Mouse (Mus musculus) kidney, embryonic 16.5 days (tissue): ENCODE measurements around the gene Ptpn5. TPM values are rescaled to one million over a fixed set of nuclear protein-coding genes. Genes with fewer than 3 reads are reported as not detected.

Source experiments
- ATAC-seq: fragments of 200-750 bp; cut with Nextera tagmentation; 2 replicates; pipeline ENCODE4 v1.8.0; 2017; ENCODE audit warnings: moderate TSS enrichment; ENCODE audit not compliant: low FRiP score, low TSS enrichment
- H3K27ac ChIP-seq: fragments of 300-500 bp; sonication (generic); 2 replicates; pipeline ENCODE4 v1.5.1; 2014; ENCODE audit warnings: low read length
- H3K27me3 ChIP-seq: fragments of 300-500 bp; sonication (generic); 2 replicates; pipeline ENCODE4 v1.6.1; 2014; ENCODE audit warnings: low read length, control low read depth, mixed read lengths; ENCODE audit not compliant: insufficient read depth
- H3K36me3 ChIP-seq: fragments of 300-500 bp; sonication (generic); 2 replicates; pipeline ENCODE4 v1.6.1; 2014; ENCODE audit warnings: low read length, control low read depth, mixed read lengths; ENCODE audit not compliant: insufficient read depth
- H3K4me1 ChIP-seq: fragments of 300-500 bp; sonication (generic); 2 replicates; pipeline ENCODE4 v1.6.1; 2014; ENCODE audit warnings: low read length, control low read depth, mixed read lengths; ENCODE audit not compliant: insufficient read depth
- H3K4me2 ChIP-seq: fragments of 300-500 bp; sonication (generic); replicated peaks from 2 replicates; pipeline ENCODE4 v1.6.1; 2014; ENCODE audit warnings: low read depth, low read length
- H3K4me3 ChIP-seq: fragments of 300-500 bp; sonication (generic); 2 replicates; pipeline ENCODE4 v1.5.1; 2014; ENCODE audit warnings: mild to moderate bottlenecking, low read length
- H3K9ac ChIP-seq: fragments of 300-500 bp; sonication (generic); replicated peaks from 2 replicates; pipeline ENCODE4 v1.6.1; 2014; ENCODE audit warnings: low read length
- H3K9me3 ChIP-seq: fragments of 300-500 bp; sonication (generic); 2 replicates; pipeline ENCODE4 v1.6.1; 2016; ENCODE audit warnings: low read length, control low read depth
- WGBS: fragments of 180-500 bp; shearing (Covaris S2); extraction: QIAGEN DNeasy Blood & Tissue Kit; methylation state at CpG from one replicate; pipeline ENCODE4 v1.1.7; 2014; 5-methylcytosine and 5-hydroxymethylcytosine counted together
- polyA plus RNA-seq: library from polyadenylated mRNA; unstranded; fragments of >200 nt; fragmentation: Nextera tagmentation; extraction: Ambion mirVana; gene quantifications from 2 replicates; pipeline ENCODE4 v1.2.1, GENCODE M21; 2015

Gene Ptpn5
- 0.89 and 0.90 TPM in 2 replicates for polyA plus RNA-seq

DNA sequence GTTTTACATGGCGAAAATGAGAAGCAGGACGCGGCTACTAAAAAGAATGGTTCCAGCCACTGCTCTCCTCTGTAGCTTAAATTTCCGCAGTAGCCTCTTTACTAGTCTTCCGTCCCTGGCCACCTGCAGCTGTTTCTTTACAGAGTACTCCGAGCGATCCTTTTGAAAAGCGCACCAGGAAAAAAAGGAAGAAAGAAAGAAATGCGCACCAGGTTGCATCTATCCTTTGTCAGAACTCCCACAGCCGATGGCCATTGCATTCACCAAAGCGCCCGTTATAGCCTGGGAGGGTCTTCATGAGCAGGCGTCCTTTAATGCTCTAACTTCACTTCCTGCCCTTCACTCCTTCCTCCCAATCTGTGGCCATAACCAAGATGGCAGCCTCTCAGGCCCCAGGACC lies at the start of gene Ptpn5:
Ptpn5 (minus strand) TSS at position 354 of the 400 bp plus-strand sequence.
- Histone ChIP-seq H3K36me3 (no peaks in the 10 kb centered on the region), H3K9me3 (no peaks in the 10 kb centered on the region), H3K4me2 (peak within 1 kb of the TSS; percentile 99), H3K4me3 (peak within 1 kb of the TSS; percentile 63), H3K27ac (no peak within 1 kb of the TSS), H3K4me1 (peaks cover 12% of the 10 kb centered on the region; the same call in 1 of the 2 replicates), H3K27me3 (peaks cover 53% of the 10 kb centered on the region), H3K9ac (peak within 1 kb of the TSS; percentile 50; the same call in 1 of the 2 replicates)
- ATAC-seq = no peak
- 5% methylated on average over 13 of the region's 13 CpGs for WGBS

DNA sequence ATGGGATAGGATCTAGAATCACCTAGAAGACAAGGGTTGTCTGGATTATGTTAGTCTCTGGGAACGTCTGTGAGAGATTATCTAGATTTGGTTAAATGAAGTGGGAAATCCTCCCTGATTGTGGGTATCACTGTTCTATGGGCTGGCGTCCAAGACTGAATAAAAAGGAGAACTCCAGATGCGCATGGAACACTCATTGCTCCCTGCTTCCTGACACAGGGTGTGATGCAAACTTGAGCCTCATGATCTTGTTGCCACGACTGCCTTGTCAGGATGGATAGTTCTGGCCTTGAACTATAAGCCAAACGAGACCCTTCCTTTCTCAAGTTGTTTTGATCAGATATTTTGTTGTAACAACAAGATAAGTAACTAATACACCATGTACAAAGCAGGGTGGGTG lies 37.3 kb upstream of the Ptpn5 start:
- ATAC-seq = no peak
- H3K9ac ChIP-seq = no peak overlapping the region
- H3K4me3 ChIP-seq = no peak overlapping the region
- no peaks in the 10 kb centered on the region for H3K4me1 ChIP-seq
- no peaks in the 10 kb centered on the region for H3K9me3 ChIP-seq
- no peak overlapping the region for H3K4me2 ChIP-seq
- no peak overlapping the region for H3K27ac ChIP-seq
- WGBS = 77% methylated on average over 5 of the region's 5 CpGs
- H3K36me3 ChIP-seq = no peaks in the 10 kb centered on the region
- H3K27me3 ChIP-seq = no peaks in the 10 kb centered on the region

DNA sequence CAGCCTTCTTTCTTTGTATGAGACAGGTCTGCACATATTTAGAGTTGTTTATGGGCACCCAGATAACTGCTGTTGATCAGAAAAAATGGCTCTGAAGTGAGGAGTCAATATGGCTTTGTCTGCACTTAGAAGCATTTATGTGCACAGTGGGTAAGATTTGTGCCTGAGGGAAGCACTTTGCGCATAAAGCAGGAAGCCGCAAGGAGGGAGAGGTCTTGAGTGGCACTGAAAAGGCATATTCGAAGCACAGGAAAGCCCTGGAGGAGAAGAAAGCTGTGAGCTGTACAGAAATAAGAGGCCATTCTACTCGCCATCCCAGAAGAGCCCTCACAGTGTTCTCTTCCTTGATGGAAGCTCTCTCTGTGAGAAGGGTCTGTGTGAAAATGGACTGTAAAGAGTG lies 31.5 kb upstream of the Ptpn5 start:
- 73% methylated on average over 4 of the region's 4 CpGs for WGBS
- Histone ChIP-seq H3K36me3 (no peaks in the 10 kb centered on the region), H3K27ac (no peak overlapping the region), H3K4me1 (no peaks in the 10 kb centered on the region), H3K4me3 (no peak overlapping the region), H3K27me3 (no peaks in the 10 kb centered on the region), H3K4me2 (no peak overlapping the region), H3K9me3 (no peaks in the 10 kb centered on the region), H3K9ac (no peak overlapping the region)
- no peak for ATAC-seq

DNA sequence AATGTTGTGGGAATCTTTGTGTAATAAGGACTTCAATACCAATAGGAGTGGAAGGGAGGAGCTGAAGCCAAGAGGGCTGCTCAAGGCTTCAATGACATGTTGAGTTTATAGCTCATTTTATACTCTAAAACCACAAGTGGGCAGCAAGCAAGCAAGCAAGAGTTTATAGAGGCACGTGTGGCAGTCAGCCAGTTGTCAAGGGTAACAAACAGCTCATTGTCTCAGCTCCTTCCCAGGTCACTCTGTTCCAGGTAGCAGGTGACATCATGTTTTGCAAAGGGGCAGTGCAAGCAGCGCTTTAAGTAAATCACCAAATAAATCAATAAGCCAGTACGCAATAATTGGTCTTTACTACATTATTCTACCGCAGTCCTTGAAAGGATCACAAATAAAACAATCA lies 29.7 kb upstream of the Ptpn5 start:
- Histone ChIP-seq H3K9ac (no peak overlapping the region), H3K36me3 (no peaks in the 10 kb centered on the region), H3K9me3 (no peaks in the 10 kb centered on the region), H3K27me3 (no peaks in the 10 kb centered on the region), H3K27ac (no peak overlapping the region), H3K4me1 (no peaks in the 10 kb centered on the region), H3K4me3 (no peak overlapping the region), H3K4me2 (no peak overlapping the region)
- 77% methylated on average over 4 of the region's 4 CpGs for WGBS
- no peak for ATAC-seq

DNA sequence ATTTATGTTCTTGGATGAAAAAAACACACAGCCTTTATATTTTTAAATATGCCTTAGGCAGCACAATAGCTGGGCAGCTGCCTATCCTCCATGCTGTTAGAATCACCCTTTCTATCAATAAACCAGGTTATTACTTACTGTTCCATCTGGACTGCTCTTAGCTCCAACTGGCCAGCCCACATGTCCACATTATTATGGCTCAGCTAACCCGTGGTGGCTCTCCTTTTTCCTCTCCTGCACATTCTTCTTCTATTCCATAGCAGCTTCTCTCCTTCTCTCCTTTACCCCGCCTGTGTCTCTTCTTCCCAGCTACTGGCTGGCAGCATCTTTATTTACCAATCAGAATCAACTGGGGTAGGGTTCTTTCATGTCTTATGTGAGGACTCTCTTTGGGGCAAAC lies 25.0 kb upstream of the Ptpn5 start:
- Histone ChIP-seq H3K27me3 (no peaks in the 10 kb centered on the region), H3K27ac (no peak overlapping the region), H3K4me2 (no peak overlapping the region), H3K9me3 (no peaks in the 10 kb centered on the region; the same call in 1 of the 2 replicates), H3K9ac (no peak overlapping the region), H3K36me3 (no peaks in the 10 kb centered on the region), H3K4me1 (no peaks in the 10 kb centered on the region), H3K4me3 (no peak overlapping the region)
- ATAC-seq = no peak
- 61% methylated on average over 2 of the region's 2 CpGs for WGBS

DNA sequence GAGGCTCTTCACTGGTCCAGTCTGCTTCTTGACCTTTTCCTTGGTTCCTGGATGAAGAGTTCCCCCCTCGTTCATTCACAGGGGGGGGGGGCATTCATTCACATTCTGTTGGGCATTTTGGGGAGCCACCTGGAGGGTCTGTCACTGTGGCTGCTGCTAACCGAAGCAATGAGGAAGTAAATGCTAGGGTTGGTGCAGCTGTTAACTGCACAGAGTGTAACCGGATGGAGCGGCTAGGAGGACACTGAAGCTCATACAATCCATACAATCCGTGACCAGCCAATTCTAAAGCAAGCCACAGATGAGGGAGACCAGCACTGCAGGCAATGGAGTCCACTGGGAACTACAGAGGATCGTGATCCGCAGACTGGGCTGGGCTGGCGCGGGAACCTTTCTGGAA lies 24.3 kb upstream of the Ptpn5 start:
- Histone ChIP-seq H3K4me2 (no peak overlapping the region), H3K9me3 (no peaks in the 10 kb centered on the region; the same call in 1 of the 2 replicates), H3K4me3 (no peak overlapping the region), H3K27me3 (no peaks in the 10 kb centered on the region), H3K36me3 (no peaks in the 10 kb centered on the region), H3K4me1 (no peaks in the 10 kb centered on the region), H3K27ac (no peak overlapping the region), H3K9ac (no peak overlapping the region)
- WGBS = 89% methylated on average over 9 of the region's 9 CpGs
- ATAC-seq = no peak

DNA sequence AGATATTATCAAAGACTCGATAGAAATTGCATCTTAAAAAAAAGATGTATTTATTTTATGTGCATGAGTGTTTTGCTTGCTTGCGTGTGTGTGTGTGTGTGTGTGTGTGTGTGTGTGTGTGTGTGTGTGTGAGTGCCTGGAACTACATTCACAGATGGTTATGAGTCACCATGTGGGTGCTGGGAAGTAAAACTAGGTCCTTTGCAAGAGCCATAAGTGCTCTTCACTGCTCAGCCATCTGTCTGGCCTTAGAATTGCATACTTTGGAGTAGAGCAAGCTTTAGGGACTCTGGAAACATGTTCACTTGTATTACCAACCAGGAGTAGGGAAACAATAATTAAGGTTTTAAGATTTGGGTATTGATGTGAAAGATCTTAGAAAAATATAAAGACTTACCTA lies 22.4 kb upstream of the Ptpn5 start:
- H3K36me3 ChIP-seq = no peaks in the 10 kb centered on the region
- H3K4me1 ChIP-seq = no peaks in the 10 kb centered on the region
- 89% methylated on average over 2 of the region's 2 CpGs for WGBS
- H3K27ac ChIP-seq = no peak overlapping the region
- ATAC-seq = no peak
- no peaks in the 10 kb centered on the region; the same call in 1 of the 2 replicates for H3K9me3 ChIP-seq
- no peak overlapping the region for H3K4me2 ChIP-seq
- H3K4me3 ChIP-seq = no peak overlapping the region
- H3K27me3 ChIP-seq = no peaks in the 10 kb centered on the region
- H3K9ac ChIP-seq = no peak overlapping the region

DNA sequence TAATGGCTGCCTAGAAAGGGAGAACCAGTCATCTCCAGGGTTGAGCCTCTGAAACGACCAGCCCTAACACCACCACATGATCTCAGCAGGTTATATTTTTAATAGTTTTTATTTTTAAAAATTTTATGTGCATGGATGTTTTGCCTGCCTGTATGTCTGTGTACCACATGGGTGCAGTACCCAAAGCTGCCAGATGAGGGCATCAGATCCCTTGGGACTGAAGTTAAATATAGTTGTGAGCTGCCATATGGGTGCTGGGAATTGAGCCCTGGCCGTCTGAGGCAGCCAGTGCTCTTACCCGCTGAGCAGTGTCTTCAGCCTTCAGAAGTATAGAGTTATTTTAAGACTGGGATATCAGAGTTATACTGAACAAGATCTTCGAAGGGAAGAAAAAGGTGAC lies 21.9 kb upstream of the Ptpn5 start:
- Histone ChIP-seq H3K36me3 (no peaks in the 10 kb centered on the region), H3K4me1 (no peaks in the 10 kb centered on the region), H3K4me3 (no peak overlapping the region), H3K27me3 (no peaks in the 10 kb centered on the region), H3K27ac (no peak overlapping the region), H3K4me2 (no peak overlapping the region), H3K9me3 (no peaks in the 10 kb centered on the region; the same call in 1 of the 2 replicates), H3K9ac (no peak overlapping the region)
- 91% methylated on average over 4 of the region's 4 CpGs for WGBS
- no peak for ATAC-seq

DNA sequence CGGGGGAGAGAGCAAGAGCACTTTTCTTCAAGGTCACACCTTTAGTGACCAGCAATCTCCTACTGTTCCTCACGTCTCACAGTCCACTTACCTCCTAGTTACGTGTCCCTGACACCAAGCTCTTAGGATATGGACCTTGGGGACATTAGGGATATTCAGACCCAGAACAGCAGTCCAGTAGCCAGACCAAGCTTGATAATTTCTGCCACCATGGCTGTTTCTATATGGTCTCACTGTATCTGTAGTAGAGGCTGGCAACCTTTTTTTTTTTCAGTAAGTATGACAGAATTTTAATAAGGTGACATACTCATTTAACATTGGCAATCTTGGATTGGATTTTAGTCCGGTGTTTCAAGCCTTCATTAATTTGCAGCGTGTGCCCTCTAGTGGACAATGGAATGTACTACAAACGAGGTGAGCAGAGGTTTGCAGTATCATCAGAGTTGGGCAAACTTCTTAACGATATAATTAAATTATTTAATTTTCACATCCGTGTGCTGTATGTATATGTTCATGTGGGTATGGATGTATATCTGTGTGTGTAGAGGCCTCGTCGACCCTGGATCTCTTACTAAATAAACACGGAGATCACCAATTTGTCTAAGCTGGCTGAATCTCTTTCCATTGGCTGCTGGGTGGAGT lies 17.1 kb upstream of the Ptpn5 start:
- ATAC-seq = peak; percentile 39; the same call in 1 of the 2 replicates
- H3K4me2 ChIP-seq = 0 out of 2 replicates have a peak overlapping the region, but pooled peaks have one; percentile 17

DNA sequence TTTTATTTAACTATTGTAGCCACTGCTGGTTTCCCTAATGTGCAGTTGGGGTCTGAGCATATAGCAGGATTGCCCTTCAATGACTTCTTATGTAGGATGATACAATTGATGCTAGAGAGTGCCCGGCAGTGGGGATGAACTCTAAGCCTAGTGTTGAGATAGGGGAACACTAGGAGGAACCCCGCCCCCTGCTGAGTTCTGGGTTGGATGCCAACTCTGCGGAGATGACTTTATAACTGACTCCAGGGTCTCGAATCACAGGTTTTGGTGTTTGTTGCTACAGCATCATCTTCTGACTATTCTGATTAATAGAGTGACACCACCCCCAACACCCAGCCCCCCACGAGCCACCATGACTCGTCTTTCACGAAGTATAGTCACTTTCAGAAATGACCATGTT lies 14.8 kb upstream of the Ptpn5 start:
- H3K9ac ChIP-seq = no peak overlapping the region
- 83% methylated on average over 7 of the region's 7 CpGs for WGBS
- no peak overlapping the region for H3K27ac ChIP-seq
- H3K4me2 ChIP-seq = no peak overlapping the region
- H3K27me3 ChIP-seq = no peaks in the 10 kb centered on the region
- H3K9me3 ChIP-seq = no peaks in the 10 kb centered on the region
- H3K4me1 ChIP-seq = no peaks in the 10 kb centered on the region
- H3K4me3 ChIP-seq = no peak overlapping the region
- ATAC-seq = no peak
- H3K36me3 ChIP-seq = no peaks in the 10 kb centered on the region

More for the DNA sequence above, 17.1 kb upstream of the Ptpn5 start:
- H3K27ac ChIP-seq = no peak overlapping the region
- WGBS = 17% methylated on average over 11 of the region's 11 CpGs
- H3K4me1 ChIP-seq = no peaks in the 10 kb centered on the region
- no peaks in the 10 kb centered on the region for H3K36me3 ChIP-seq
- H3K9ac ChIP-seq = no peak overlapping the region
- no peaks in the 10 kb centered on the region for H3K27me3 ChIP-seq
- H3K9me3 ChIP-seq = no peaks in the 10 kb centered on the region; the same call in 1 of the 2 replicates
- no peak overlapping the region for H3K4me3 ChIP-seq
